Mouse (Mus musculus) heart, embryonic 12.5 days (tissue): Measurements from ENCODE around the gene Pde4a. TPM values are rescaled to one million over a fixed set of nuclear protein-coding genes. Genes with fewer than 3 reads are reported as not detected.

Source experiments
- ATAC-seq: fragments of 200-750 bp; cut with Nextera tagmentation; 2 replicates; pipeline ENCODE4 v1.8.0; 2017; ENCODE audit warnings: moderate TSS enrichment, moderate library complexity; ENCODE audit not compliant: insufficient number of reproducible peaks, low FRiP score
- H3K27ac ChIP-seq: fragments of 300-500 bp; sonication (generic); 2 replicates; pipeline ENCODE4 v1.5.1; 2016; ENCODE audit warnings: mild to moderate bottlenecking, moderate library complexity; ENCODE audit not compliant: poor library complexity, severe bottlenecking
- H3K27me3 ChIP-seq: fragments of 300-500 bp; sonication (generic); replicated peaks from 2 replicates; pipeline ENCODE4 v1.6.1; 2016; ENCODE audit warnings: mild to moderate bottlenecking, moderate library complexity
- H3K36me3 ChIP-seq: fragments of 300-500 bp; sonication (generic); 2 replicates; pipeline ENCODE4 v1.6.1; 2016; ENCODE audit warnings: mild to moderate bottlenecking, moderate library complexity
- H3K4me1 ChIP-seq: fragments of 300-500 bp; sonication (generic); replicated peaks from 2 replicates; pipeline ENCODE4 v1.6.1; 2016; ENCODE audit warnings: mild to moderate bottlenecking
- H3K4me2 ChIP-seq: fragments of 300-500 bp; sonication (generic); 2 replicates; pipeline ENCODE4 v1.6.1; 2016; ENCODE audit warnings: mild to moderate bottlenecking, moderate library complexity
- H3K4me3 ChIP-seq: fragments of 300-500 bp; sonication (generic); 2 replicates; pipeline ENCODE4 v1.5.1; 2016; ENCODE audit warnings: mild to moderate bottlenecking
- H3K9ac ChIP-seq: fragments of 300-500 bp; sonication (generic); 2 replicates; pipeline ENCODE4 v1.6.1; 2016; ENCODE audit warnings: mild to moderate bottlenecking, moderate library complexity
- H3K9me3 ChIP-seq: fragments of 300-500 bp; sonication (generic); replicated peaks from 2 replicates; pipeline ENCODE4 v1.6.1; 2016; ENCODE audit warnings: mild to moderate bottlenecking, moderate library complexity
- WGBS: fragments of 180-500 bp; shearing (Covaris S2); methylation state at CpG from one replicate; pipeline ENCODE4 v1.1.7; 2016; 5-methylcytosine and 5-hydroxymethylcytosine counted together
- polyA plus RNA-seq: library from polyadenylated mRNA; unstranded; fragments of >200 nt; fragmentation: Nextera tagmentation; extraction: Ambion mirVana; gene quantifications from 2 replicates; pipeline ENCODE4 v1.2.1, GENCODE M21; 2016

The Pde4a gene
- polyA plus RNA-seq, 1 experiment from 2014 or later = 10.2 TPM

DNA sequence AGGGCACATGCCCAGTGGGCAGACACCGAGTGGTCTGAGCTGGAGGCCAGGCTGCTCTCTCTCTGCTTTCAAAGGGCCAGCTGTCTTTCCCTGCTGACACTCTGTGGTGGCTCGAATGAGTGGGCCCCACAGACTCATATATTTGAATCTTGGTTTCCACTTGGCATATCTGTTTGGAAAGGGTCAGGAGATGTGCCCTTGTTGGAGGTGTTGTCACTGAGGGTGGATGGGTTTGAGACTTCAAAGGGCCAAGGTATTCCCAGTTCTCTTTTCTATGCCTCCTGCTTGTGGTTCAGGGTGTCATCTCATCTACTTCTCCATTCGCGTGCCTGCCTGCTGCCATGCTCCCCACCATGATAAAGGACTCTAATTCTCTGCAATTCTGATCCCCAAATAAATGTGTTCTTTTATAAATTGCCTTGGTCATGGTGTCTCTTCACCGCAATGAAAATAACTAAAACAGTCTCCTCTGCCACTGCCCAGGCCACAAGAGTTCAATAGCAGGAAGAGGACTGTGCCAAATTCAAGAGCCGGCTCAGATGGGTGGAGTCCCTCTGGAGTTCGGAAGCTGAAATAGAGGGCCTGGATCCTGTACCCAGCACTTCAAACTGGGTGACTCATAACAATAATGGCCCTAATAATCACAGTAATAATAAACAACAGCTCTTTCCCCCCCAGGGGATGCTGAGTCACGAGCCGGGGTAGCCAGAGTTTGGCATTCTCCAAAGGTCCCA is 30.8 kb upstream of the Pde4a start:
- Histone ChIP-seq H3K9me3 (no peaks in the 10 kb centered on the region), H3K36me3 (peaks cover 26% of the 10 kb centered on the region), H3K27ac (no peak overlapping the region), H3K9ac (no peak overlapping the region), H3K4me1 (peaks cover 31% of the 10 kb centered on the region), H3K4me3 (no peak overlapping the region), H3K4me2 (no peak overlapping the region), H3K27me3 (no peaks in the 10 kb centered on the region)
- ATAC-seq = no peak
- WGBS = 65% methylated on average over 9 of the region's 9 CpGs

GRCm38 (mm10) chr9:21135329-21135890 is 30.1 kb upstream of the Pde4a start:
- H3K9me3 ChIP-seq = no peaks in the 10 kb centered on the region
- no peak overlapping the region; the same call in 1 of the 2 replicates for H3K27ac ChIP-seq
- ATAC-seq = no peak

DNA sequence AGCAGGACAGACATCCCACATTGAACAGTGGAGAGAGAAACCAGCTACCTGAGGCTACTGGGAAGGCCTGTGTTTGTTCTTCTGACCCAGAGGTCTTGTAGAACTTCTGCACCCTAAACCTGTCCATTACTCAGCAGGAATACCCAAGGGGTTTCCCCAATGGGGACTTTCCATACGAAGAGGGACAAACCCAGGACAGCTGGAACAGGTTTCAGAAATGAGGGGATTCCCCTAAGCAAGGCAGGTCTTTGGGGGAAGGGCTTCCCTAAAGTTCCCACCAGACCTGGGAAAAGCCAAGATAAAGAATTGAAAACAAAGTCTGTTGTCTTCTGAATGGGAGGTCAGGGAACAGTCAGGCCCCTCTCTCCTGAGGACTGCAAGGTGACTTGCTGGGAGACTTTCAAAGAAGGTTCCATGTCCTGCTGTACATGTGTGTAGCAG is 29.6 kb upstream of the Pde4a start:
- Histone ChIP-seq H3K27me3 (no peaks in the 10 kb centered on the region), H3K9ac (0 out of 2 replicates have a peak overlapping the region, but pooled peaks have one; percentile 46), H3K9me3 (no peaks in the 10 kb centered on the region), H3K4me1 (peaks cover 24% of the 10 kb centered on the region), H3K4me3 (no peak overlapping the region), H3K4me2 (no peak overlapping the region), H3K36me3 (peaks cover 38% of the 10 kb centered on the region), H3K27ac (no peak overlapping the region)
- WGBS = 77% methylated on average over 1 of the region's 1 CpGs
- no peak for ATAC-seq

More at GRCm38 (mm10) chr9:21135329-21135890, 30.1 kb upstream of the Pde4a start:
- Histone ChIP-seq H3K4me1 (peaks cover 27% of the 10 kb centered on the region), H3K36me3 (peaks cover 32% of the 10 kb centered on the region), H3K27me3 (no peaks in the 10 kb centered on the region), H3K4me2 (no peak overlapping the region), H3K9ac (no peak overlapping the region), H3K4me3 (no peak overlapping the region)
- WGBS = 71% methylated on average over 4 of the region's 4 CpGs

- peaks cover 24% of the 10 kb centered on the region for H3K4me1 ChIP-seq
- no peak overlapping the region for H3K4me2 ChIP-seq
- no peak overlapping the region for H3K27ac ChIP-seq
- ATAC-seq = no peak
- H3K36me3 ChIP-seq = peaks cover 42% of the 10 kb centered on the region
- H3K9ac ChIP-seq = no peak overlapping the region
- WGBS = 68% methylated on average over 6 of the region's 6 CpGs
- no peaks in the 10 kb centered on the region for H3K27me3 ChIP-seq
- H3K9me3 ChIP-seq = no peaks in the 10 kb centered on the region
- H3K4me3 ChIP-seq = no peak overlapping the region
Measured at GRCm38 (mm10) chr9:21136401-21136800, 29.1 kb upstream of the Pde4a start.

DNA sequence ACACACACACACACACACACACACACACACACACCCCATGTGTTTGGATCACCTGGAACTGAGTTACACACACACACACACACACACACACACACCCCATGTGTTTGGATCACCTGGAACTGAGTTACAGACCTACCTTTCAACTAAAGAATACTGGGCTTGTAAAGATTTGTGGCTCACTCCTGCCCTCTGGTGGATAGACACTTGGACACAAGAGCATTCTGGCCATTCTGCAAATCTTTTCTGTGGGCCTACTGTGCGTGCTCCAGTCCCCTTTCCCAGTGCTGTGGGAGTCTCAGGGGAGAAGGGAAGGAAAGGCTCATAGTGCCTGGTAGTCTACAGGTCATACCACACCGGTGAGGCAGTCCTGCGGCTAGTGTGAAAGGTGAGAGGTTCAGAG is 28.3 kb upstream of the Pde4a start:
- Histone ChIP-seq H3K4me1 (peaks cover 24% of the 10 kb centered on the region), H3K4me2 (no peak overlapping the region), H3K9ac (no peak overlapping the region), H3K9me3 (no peaks in the 10 kb centered on the region), H3K4me3 (no peak overlapping the region), H3K27me3 (no peaks in the 10 kb centered on the region), H3K36me3 (peaks cover 51% of the 10 kb centered on the region), H3K27ac (no peak overlapping the region)
- WGBS = 38% methylated on average over 3 of the region's 3 CpGs
- ATAC-seq = no peak

DNA sequence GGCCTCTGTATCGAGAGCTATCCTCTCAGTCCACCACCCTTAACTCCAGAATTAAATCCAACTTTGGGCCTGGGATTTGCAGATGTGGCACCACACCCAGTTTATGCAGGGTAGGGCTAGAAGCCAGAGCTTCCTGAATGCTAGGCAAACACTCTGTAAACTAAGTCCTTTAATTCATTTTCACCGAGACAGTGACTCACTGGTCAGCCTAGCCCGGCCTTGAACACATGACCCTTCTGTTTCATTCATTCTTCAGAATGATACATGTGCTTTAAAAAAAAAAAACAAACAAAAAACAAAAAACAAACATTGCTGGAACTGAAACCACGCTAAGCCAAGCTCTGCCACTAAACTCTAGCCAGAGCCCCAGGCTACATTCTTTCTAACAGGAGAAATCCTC is 27.1 kb upstream of the Pde4a start:
- Histone ChIP-seq H3K4me3 (no peak overlapping the region), H3K4me1 (peaks cover 24% of the 10 kb centered on the region), H3K36me3 (peaks cover 62% of the 10 kb centered on the region), H3K9ac (no peak overlapping the region), H3K4me2 (no peak overlapping the region), H3K9me3 (no peaks in the 10 kb centered on the region), H3K27me3 (no peaks in the 10 kb centered on the region), H3K27ac (no peak overlapping the region)
- ATAC-seq = no peak
- WGBS = 70% methylated on average over 4 of the region's 4 CpGs

DNA sequence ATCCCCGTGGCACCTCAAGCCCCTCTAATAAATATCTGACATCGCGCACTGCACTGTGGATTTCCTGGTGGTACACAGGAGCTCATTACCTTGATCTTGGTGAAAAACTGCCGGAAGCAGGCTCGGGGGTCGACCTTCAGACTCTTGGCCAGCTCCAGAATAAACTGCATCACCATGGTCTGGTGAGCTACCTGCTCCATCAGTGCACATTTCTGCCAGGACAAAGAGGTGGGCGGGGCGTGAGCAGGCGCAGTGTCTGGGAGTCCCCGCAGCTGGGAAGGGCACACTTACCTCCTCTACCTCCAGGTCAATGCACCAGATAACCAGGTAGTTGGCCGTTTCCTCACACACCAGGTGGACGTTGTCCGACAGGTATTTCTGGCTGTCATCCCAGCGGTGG is 23.6 kb upstream of the Pde4a start:
- H3K9me3 ChIP-seq = no peaks in the 10 kb centered on the region
- no peak overlapping the region for H3K9ac ChIP-seq
- WGBS = 89% methylated on average over 14 of the region's 14 CpGs
- no peak overlapping the region for H3K27ac ChIP-seq
- no peak for ATAC-seq
- H3K4me2 ChIP-seq = no peak overlapping the region
- peaks cover 88% of the 10 kb centered on the region for H3K36me3 ChIP-seq
- H3K4me3 ChIP-seq = no peak overlapping the region
- no peaks in the 10 kb centered on the region for H3K27me3 ChIP-seq
- H3K4me1 ChIP-seq = peaks cover 20% of the 10 kb centered on the region

DNA sequence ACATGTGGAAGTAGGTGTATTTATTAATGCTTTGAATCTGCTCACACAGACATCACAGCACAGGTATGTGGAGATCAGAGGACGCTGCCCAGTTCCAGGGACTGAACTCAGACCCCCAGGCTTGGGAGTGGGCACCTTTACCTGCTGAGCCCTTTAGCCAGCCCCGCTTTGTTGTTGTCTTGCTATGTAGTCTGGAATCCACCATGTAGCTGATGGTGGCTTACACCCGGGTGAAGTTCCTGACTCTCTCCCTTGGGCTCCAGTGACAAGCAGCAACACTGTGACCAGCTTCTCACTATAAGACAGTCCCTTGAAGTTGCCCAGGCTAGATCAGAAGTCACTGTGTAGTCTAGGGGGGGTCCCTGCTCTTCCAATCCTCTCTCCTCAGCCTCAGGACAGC is 21.2 kb upstream of the Pde4a start:
- H3K4me1 ChIP-seq = peaks cover 43% of the 10 kb centered on the region
- 95% methylated on average over 3 of the region's 3 CpGs for WGBS
- H3K4me2 ChIP-seq = no peak overlapping the region
- no peak overlapping the region for H3K27ac ChIP-seq
- no peak overlapping the region for H3K9ac ChIP-seq
- no peak for ATAC-seq
- no peaks in the 10 kb centered on the region for H3K27me3 ChIP-seq
- no peak overlapping the region for H3K4me3 ChIP-seq
- no peaks in the 10 kb centered on the region for H3K9me3 ChIP-seq
- H3K36me3 ChIP-seq = peaks cover 70% of the 10 kb centered on the region

DNA sequence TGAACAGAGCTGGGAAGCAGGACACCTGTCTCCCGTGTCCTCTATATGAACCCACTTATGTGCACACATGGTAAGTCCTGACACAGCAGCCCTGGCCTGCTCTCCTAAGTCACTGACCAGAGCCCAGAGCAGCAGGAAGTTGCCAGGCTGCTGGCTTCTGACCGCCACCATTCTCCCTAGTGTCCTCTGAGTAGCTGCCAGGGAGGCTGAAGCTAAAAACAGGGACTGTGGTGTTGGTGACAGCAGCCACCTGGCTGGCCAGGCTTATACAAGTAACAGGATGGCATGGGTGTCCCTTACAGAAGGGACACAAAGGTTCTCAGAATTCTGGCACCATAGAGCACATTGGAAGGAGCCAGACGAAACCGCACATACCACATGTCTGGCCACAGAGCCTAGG is 20.1 kb upstream of the Pde4a start:
- Histone ChIP-seq H3K4me3 (no peak overlapping the region), H3K27me3 (no peaks in the 10 kb centered on the region), H3K36me3 (peaks cover 59% of the 10 kb centered on the region), H3K27ac (no peak overlapping the region), H3K9me3 (no peaks in the 10 kb centered on the region), H3K4me2 (no peak overlapping the region), H3K4me1 (peaks cover 43% of the 10 kb centered on the region), H3K9ac (no peak overlapping the region)
- ATAC-seq = no peak
- 86% methylated on average over 4 of the region's 4 CpGs for WGBS

GRCm38 (mm10) chr9:21146722-21147121 is 18.8 kb upstream of the Pde4a start:
- 40% methylated on average over 10 of the region's 10 CpGs for WGBS
- H3K4me1 ChIP-seq = peaks cover 43% of the 10 kb centered on the region
- no peaks in the 10 kb centered on the region for H3K9me3 ChIP-seq
- no peaks in the 10 kb centered on the region for H3K27me3 ChIP-seq
- peak overlapping the region; percentile 37 for H3K27ac ChIP-seq
- H3K4me3 ChIP-seq = peak overlapping the region; percentile 26
- peak; percentile 46; the same call in 1 of the 2 replicates for ATAC-seq
- H3K36me3 ChIP-seq = peaks cover 46% of the 10 kb centered on the region
- peak overlapping the region; percentile 55 for H3K9ac ChIP-seq
- peak overlapping the region; percentile 49 for H3K4me2 ChIP-seq

DNA sequence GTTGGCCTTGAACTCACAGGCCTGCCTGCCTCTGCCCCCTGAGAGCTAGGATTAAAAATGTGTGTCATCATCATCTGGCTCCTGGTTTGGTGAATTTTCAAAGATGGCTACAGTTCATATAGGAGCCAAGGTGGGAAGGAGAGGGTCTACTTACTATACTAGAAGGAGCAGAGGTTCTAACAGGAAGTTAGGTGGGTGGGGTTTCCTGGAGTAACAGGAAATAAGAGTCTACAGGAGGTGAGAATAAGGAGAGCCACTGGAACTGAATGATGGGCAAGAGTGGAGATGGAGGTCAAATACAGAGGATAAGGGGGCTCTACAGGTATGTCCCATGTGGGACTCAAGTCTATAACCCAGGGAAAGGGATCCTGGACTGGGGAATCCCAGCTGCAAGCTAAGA is 17.1 kb upstream of the Pde4a start:
- no peaks in the 10 kb centered on the region for H3K9me3 ChIP-seq
- ATAC-seq = no peak
- peaks cover 29% of the 10 kb centered on the region for H3K36me3 ChIP-seq
- peak overlapping the region; percentile 97 for H3K4me2 ChIP-seq
- H3K27ac ChIP-seq = no peak overlapping the region
- H3K27me3 ChIP-seq = no peaks in the 10 kb centered on the region
- peaks cover 53% of the 10 kb centered on the region for H3K4me1 ChIP-seq
- H3K9ac ChIP-seq = peak overlapping the region; percentile 48
- peak overlapping the region; percentile 97 for H3K4me3 ChIP-seq
